Mouse (Mus musculus) layer of hippocampus, adult 9-10 months (tissue): Measurements from ENCODE around the gene Casp3.
"Not testable (repeated sequence)": the region's sequence is repeated elsewhere in the genome, so short reads cannot be mapped to it uniquely, and the experiment has no call there.

Source experiments
- DNase-seq: peaks from one replicate; pipeline ENCODE4 v3.0.0; 2022; ENCODE audit warnings: low spot score

The Casp3 gene

GRCm38 (mm10) chr8:46616879-46617689, at the start of gene Casp3, which contains the start of gene Primpol:
Gene Casp3, plus strand, starts transcription at chr8:46617291.
Gene Primpol, minus strand, starts transcription at chr8:46617212.
- DNase-seq = peak; percentile 80

DNA sequence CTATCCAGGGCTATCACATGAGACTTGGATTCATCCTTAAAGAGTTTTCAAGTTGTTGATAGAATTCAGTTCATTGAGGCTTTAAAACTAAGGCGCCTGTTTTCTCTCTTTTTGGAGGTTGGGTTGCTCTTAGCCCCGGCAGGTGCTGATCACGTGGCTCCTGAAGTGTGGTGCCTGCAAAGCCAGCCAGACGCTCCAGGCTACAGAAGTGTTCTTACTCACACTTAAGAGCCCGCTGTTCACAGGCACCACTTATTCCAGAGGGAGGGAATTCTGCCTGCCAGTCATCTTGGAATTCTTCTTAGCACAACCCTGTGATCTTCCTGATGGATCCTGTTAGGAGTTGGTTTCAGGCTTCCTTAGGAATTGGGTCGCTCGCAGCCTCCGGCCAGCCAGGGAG, 49.1 kb upstream of the Casp3 start:
- DNase-seq = no peak

DNA sequence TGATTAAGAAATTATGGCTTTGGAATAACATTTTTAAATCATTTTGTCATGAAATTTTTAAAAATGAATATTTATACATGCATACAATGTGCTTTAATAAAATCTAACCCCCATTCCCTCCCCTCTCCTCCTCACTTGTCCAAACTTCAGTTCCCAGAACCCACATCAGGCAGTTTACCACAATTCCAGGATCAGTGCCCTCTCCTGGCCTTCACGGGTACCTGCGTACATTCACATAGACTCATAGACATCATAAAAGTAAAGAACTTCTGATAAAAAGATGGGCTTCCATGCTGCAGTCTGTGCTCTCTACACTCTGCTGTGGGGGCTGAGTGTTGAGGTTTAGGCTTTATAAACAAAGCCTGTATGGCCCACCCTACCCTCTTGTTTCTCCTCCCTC, 48.1 kb upstream of the Casp3 start:
- no peak for DNase-seq

- DNase-seq = no peak
These were observed 47.2 kb upstream of the Casp3 start for GRCm38 (mm10) chr8:46569659-46570441.

DNA sequence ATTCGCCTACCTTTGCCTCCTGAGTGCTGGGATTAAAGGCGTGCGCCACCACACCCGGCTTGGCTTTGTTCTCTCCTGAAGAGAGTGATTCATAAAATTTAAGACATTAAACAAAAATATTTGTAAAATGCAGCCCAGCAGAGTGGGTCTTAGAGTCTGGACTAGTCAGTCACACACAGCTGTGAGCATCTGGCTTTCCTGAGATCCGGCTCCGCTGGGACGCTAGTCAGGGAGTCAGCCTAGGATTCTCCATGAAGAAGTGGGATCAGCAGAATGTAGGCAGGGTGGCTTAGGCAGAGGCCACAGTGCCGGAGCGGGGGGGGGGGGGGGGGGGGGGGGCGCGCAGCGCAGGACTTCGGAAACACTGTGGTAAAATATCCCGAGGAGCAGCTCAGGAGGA, 46.4 kb upstream of the Casp3 start:
- no peak for DNase-seq

- DNase-seq = no peak
These were observed 43.6 kb upstream of the Casp3 start for GRCm38 (mm10) chr8:46573446-46573845.

- DNase-seq = no peak
These were observed 43.1 kb upstream of the Casp3 start for GRCm38 (mm10) chr8:46573964-46574363.

- DNase-seq = no peak
These were observed 38.3 kb upstream of the Casp3 start for GRCm38 (mm10) chr8:46578794-46579193.

GRCm38 (mm10) chr8:46584328-46584727, 32.8 kb upstream of the Casp3 start:
- DNase-seq = not testable (repeated sequence)

DNA sequence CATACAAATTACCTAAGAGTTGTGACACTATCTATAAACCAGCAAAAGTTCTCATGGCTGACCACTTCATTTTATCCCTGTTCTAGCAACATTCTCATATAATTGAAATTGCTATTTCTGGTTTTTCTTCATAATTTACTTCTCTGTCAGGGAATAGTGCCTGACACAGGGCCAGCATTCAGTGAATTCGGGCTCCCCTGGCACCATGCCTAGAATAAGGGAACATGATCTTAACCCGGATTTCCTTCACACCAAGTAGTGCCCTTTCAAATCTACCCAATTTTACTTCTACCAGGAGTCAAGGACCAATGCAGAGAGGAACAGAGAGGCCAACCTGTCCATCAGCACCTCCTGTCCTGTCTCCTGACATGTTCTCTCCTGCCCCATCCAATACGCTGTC, 31.5 kb upstream of the Casp3 start:
- DNase-seq = no peak

GRCm38 (mm10) chr8:46587911-46588310, 29.2 kb upstream of the Casp3 start:
- DNase-seq = no peak

DNA sequence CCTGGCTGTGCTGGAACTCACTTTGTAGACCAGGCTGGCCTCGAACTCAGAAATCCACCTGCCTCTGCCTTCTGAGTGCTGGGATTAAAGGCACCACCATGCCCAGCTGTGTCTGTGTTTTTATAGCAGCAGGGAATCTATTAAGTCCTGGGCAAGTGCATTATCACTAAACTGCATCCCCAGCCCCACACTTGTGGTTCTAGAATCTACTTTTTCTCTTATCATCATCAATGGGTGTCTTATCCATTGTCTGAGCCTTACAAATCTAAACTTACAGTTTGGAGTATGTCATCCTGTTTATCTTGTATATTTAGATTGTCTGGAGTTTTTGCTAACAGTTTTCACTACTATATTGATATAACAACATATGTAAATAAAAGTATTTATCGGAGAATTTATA, 28.4 kb upstream of the Casp3 start:
- DNase-seq = no peak

DNA sequence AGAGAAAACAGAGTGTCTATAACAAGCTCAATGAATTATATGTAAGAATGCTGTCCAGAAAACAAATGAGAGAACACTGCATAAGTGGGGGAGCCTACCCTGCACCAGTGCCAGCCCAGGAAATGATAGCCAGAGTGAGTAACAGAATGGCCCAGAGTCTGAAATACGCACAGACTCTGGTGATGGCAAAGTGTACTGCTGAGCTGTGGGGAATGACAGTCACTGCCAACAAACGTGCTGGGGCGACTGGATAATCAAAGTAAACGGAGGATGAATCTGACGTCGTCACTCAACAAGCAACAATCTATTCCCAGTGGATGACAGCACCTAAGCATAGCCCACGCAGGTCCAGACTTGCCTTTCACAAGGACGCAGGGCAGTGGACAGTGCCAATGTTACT, 24.0 kb upstream of the Casp3 start:
- no peak for DNase-seq

DNA sequence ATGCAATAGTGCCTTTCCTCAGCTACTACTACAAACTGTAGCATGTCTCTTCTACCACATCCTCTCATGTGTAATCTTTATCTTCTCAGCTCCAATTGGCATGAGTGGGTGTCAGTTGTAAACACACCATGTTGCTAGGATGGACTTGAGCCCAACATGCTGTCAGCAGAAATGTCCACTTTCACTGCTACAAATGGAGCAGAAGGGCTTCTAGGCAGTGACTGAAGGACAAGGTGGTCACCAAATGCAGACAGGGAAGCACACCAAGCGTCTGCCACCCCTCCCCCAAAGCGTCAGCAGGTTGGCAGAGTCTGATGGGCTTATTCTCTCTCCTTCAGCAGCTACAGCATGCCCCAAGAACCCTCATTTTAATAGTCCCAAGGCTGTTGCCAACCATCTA, 23.3 kb upstream of the Casp3 start:
- no peak for DNase-seq

GRCm38 (mm10) chr8:46595593-46595992, 21.5 kb upstream of the Casp3 start:
- no peak for DNase-seq

- DNase-seq = no peak
These were observed 20.6 kb upstream of the Casp3 start for GRCm38 (mm10) chr8:46596530-46596929.

DNA sequence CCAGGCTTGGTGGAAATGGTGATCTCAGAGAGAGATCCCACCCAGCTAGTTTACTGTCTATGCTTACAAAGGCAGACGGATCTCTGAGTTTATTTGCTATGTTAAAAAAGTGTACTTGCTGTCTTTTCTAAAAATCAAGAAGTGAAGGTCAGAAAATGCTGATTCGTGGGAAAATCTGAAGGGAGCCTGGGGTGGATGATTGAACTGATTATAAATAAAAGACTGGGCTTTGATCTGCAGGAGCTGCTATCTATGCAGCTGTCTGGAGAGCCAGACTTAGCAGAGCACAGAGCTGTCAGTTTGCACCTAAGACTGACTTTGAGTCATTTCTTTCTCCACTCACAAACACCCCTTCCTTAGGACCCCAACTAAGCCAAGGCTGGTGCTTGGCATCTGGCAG, 19.7 kb upstream of the Casp3 start:
- no peak for DNase-seq

- no peak for DNase-seq
These were observed 19.0 kb upstream of the Casp3 start for GRCm38 (mm10) chr8:46598114-46598513.

- DNase-seq = no peak
These were observed 18.3 kb upstream of the Casp3 start for GRCm38 (mm10) chr8:46598753-46599152.

DNA sequence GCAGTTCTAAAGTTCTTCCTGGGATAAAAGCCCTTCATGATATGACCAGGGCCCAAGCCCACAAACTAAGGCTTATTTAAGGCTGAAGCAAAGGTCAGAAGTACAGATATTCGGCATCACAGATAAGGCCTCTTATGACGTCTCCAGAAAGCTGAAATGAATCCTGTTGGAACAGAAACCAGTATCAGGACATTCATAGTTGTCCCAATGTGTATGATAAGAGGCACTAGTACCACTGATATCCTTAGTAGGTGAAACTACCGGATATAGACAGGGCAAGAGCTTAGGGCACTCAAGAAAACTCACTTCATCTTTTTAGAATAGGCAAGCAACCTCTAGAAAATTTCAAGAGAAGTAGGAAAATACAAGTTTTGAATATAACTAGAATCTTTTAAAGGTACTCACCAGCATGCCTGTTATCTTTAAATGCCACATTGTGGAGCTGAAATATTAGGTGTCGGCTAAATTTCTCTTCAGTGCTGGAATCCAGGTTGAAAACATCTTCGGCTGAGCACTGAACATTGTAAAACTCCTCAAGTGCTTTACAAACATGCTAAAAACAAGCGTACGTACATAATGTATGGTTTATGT, 17.7 kb upstream of the Casp3 start:
- no peak for DNase-seq

DNA sequence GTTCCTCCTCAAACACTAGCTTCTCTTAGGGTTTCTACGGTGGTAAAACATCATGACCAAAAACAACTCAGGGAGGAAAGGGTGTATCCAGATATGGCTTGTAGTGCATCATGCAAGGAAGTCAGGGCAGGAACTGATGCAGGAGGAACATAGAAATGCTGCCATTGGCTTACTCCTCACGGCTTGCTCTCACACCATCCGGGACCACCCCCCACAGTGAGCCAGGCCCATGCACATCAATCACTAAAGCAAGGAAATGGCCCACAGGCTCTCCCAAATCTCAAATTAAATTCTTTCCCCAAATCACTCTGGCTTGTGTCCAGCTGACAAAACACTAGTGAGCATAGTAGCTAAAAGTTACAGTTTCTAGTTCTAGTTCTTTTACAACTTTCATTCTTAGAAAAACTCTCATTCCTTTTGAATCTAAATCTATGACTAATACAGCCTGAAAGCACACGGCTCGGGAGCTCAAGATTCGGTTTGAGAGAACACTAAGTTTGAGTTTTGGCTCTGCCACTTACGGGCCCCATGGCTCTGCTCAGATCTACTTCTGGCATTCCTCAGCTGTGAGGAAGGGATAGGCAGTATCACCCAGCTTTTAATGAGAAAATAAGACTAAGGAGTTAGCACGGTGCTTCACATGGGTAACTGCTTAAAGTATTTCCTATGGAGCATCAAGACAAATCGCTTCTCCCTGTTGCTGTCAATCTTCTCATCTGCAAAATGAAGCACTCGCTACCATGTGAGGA, 16.0 kb upstream of the Casp3 start:
- DNase-seq = no peak

DNA sequence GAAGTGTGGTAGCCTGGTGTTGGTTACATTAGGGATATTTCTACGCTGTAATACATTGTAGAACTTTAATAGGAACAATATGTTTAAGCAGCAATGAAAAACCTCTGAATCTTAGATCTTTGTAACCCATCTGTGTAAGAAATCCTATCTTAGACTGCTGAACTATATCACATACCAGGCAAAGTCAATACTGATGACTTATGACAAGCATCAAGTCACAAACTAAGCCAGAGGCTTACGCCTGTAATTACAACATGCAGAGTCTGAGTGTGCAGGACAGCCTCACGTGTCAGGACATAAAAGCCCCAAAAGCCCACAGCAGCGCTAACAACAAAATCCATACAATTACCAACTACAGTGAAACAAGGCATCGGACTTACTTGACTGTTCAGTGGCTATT, 13.5 kb upstream of the Casp3 start:
- no peak for DNase-seq
